Mouse (Mus musculus) mesoderm, embryonic 11.5 days (tissue): Measurements from ENCODE around the gene Snx3.

Experiments
- DNase-seq: peaks from one replicate; pipeline ENCODE4 v3.0.0-alpha.2; 2012; ENCODE audit warnings: low read depth, low spot score

Snx3 gene

GRCm38 (mm10) chr10:42504096-42504710 lies 2.4 kb downstream of the Snx3 start:
- DNase-seq, result no peak

GRCm38 (mm10) chr10:42510141-42510540 lies 8.3 kb downstream of the Snx3 start:
- no peak for DNase-seq

- no peak for DNase-seq
Measured at GRCm38 (mm10) chr10:42511184-42512135, 9.6 kb downstream of the Snx3 start.

- DNase-seq, result no peak
Measured at GRCm38 (mm10) chr10:42514125-42514524, 12.3 kb downstream of the Snx3 start.

- DNase-seq, result no peak
Measured at GRCm38 (mm10) chr10:42518363-42518762, 16.5 kb downstream of the Snx3 start.

GRCm38 (mm10) chr10:42521315-42521981 lies 19.6 kb downstream of the Snx3 start:
- DNase-seq, result no peak

GRCm38 (mm10) chr10:42522912-42523311 lies 21.1 kb downstream of the Snx3 start:
- DNase-seq, result no peak

- no peak for DNase-seq
Measured at GRCm38 (mm10) chr10:42523556-42524162, 21.8 kb downstream of the Snx3 start.

- DNase-seq, result no peak
Measured at GRCm38 (mm10) chr10:42525682-42526081, 23.9 kb downstream of the Snx3 start.

GRCm38 (mm10) chr10:42533836-42534453 lies 32.1 kb downstream of the Snx3 start:
- DNase-seq, result no peak

- no peak for DNase-seq
Measured at GRCm38 (mm10) chr10:42537571-42538316, 35.9 kb downstream of the Snx3 start.

- DNase-seq, result no peak
Measured at GRCm38 (mm10) chr10:42545707-42546503, 44.1 kb downstream of the Snx3 start.

GRCm38 (mm10) chr10:42546507-42546906 lies 44.7 kb downstream of the Snx3 start:
- DNase-seq, result no peak

GRCm38 (mm10) chr10:42559581-42560200 lies 57.9 kb downstream of the Snx3 start:
- no peak for DNase-seq

GRCm38 (mm10) chr10:42562272-42562671 lies 60.4 kb downstream of the Snx3 start:
- DNase-seq, result peak; percentile 87

- DNase-seq, result no peak
Measured at GRCm38 (mm10) chr10:42572567-42572966, 70.7 kb downstream of the Snx3 start.

GRCm38 (mm10) chr10:42572971-42573370 lies 71.1 kb downstream of the Snx3 start:
- no peak for DNase-seq

GRCm38 (mm10) chr10:42574639-42575038 lies 72.8 kb downstream of the Snx3 start:
- peak; percentile 61 for DNase-seq

GRCm38 (mm10) chr10:42577525-42578280 lies 75.9 kb downstream of the Snx3 start:
- no peak for DNase-seq
